Mouse (Mus musculus): Measurements from ENCODE around the gene Banp. TPM values are rescaled to one million over a fixed set of nuclear protein-coding genes. Genes with fewer than 3 reads are reported as not detected.
A peak's percentile ranks its signal among the peaks of the same experiment; 100 is the strongest.

Gene Banp
- polyA plus RNA-seq, 1 experiment from 2014 or later, result 53.0 TPM

GRCm38 (mm10) chr8:121932668-121933520 is 16.7 kb upstream of the Banp start:
- Histone ChIP-seq H3K4me3 (ENCODE audit: low read length) (no peak overlapping the region), H3K4me1 (replicated peaks; ENCODE audit: control insufficient read depth, insufficient read depth, low read length) (peaks cover 5% of the 10 kb centered on the region), H3K27me3 (ENCODE audit: control insufficient read depth, insufficient read depth, low read depth, low read length) (no peaks in the 10 kb centered on the region), H3K9ac (ENCODE audit: low read length) (no peak overlapping the region), H3K9me3 (ENCODE audit: control insufficient read depth, low read length) (no peaks in the 10 kb centered on the region), H3K27ac (ENCODE audit: low read length) (no peak overlapping the region), H3K4me2 (ENCODE audit: low read depth, low read length) (no peak overlapping the region), H3K36me3 (ENCODE audit: control insufficient read depth, insufficient read depth, low read length) (no peaks in the 10 kb centered on the region)
- 73% methylated on average over 14 of the region's 14 CpGs for WGBS
- no peak for ATAC-seq (ENCODE audit: low read depth)

DNA sequence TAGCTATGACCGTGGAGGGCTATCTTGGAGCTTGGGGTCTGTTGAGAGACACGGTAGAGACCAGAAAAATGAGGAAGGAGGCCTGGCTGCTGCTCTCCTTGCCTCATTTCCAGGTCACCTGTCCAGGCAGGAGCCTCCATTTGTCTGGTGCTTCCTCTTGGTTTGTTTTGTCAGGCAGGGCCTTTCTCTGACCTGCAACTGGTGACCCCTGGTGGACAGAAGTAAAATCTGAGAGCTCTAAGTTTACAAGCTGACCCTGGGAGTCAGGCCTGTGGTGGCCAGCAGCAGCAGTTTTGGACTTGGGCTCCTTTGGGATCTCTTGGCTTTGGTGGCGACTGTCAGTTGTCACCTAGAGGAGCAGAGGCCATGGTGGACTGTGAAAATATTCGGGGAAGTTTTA is 15.0 kb upstream of the Banp start:
- Histone ChIP-seq H3K36me3 (ENCODE audit: control insufficient read depth, insufficient read depth, low read length) (no peaks in the 10 kb centered on the region), H3K9ac (ENCODE audit: low read length) (no peak overlapping the region), H3K4me2 (ENCODE audit: low read depth, low read length) (no peak overlapping the region), H3K4me3 (ENCODE audit: low read length) (no peak overlapping the region), H3K9me3 (ENCODE audit: control insufficient read depth, low read length) (no peaks in the 10 kb centered on the region), H3K27me3 (ENCODE audit: control insufficient read depth, insufficient read depth, low read depth, low read length) (no peaks in the 10 kb centered on the region), H3K4me1 (replicated peaks; ENCODE audit: control insufficient read depth, insufficient read depth, low read length) (peaks cover 5% of the 10 kb centered on the region), H3K27ac (ENCODE audit: low read length) (no peak overlapping the region)
- ATAC-seq (ENCODE audit: low read depth), result 0 out of 2 replicates have a peak, but pooled peaks have one; percentile 3
- 33% methylated on average over 4 of the region's 4 CpGs for WGBS

- Histone ChIP-seq H3K9ac (ENCODE audit: low read length) (no peak overlapping the region; the same call in 1 of the 2 replicates), H3K27ac (ENCODE audit: low read length) (no peak overlapping the region; the same call in 1 of the 2 replicates)
- ATAC-seq (ENCODE audit: low read depth), result peak; percentile 29; the same call in 1 of the 2 replicates
Measured at GRCm38 (mm10) chr8:121934923-121935322, 14.6 kb upstream of the Banp start.

GRCm38 (mm10) chr8:121935341-121936294 is 13.9 kb upstream of the Banp start:
- no peak overlapping the region for H3K4me3 ChIP-seq (ENCODE audit: low read length)
- no peaks in the 10 kb centered on the region for H3K9me3 ChIP-seq (ENCODE audit: control insufficient read depth, low read length)
- WGBS, result 40% methylated on average over 12 of the region's 12 CpGs
- ATAC-seq (ENCODE audit: low read depth), result peak; percentile 52; the same call in 1 of the 2 replicates
- no peaks in the 10 kb centered on the region for H3K27me3 ChIP-seq (ENCODE audit: control insufficient read depth, insufficient read depth, low read depth, low read length)
- no peaks in the 10 kb centered on the region for H3K36me3 ChIP-seq (ENCODE audit: control insufficient read depth, insufficient read depth, low read length)
- no peak overlapping the region for H3K9ac ChIP-seq (ENCODE audit: low read length)
- H3K27ac ChIP-seq (ENCODE audit: low read length), result no peak overlapping the region; the same call in 1 of the 2 replicates
- H3K4me1 ChIP-seq (replicated peaks; ENCODE audit: control insufficient read depth, insufficient read depth, low read length), result peaks cover 5% of the 10 kb centered on the region
- no peak overlapping the region for H3K4me2 ChIP-seq (ENCODE audit: low read depth, low read length)

More at GRCm38 (mm10) chr8:121934923-121935322, 14.6 kb upstream of the Banp start:
- peaks cover 5% of the 10 kb centered on the region for H3K4me1 ChIP-seq (replicated peaks; ENCODE audit: control insufficient read depth, insufficient read depth, low read length)
- no peaks in the 10 kb centered on the region for H3K9me3 ChIP-seq (ENCODE audit: control insufficient read depth, low read length)
- H3K4me2 ChIP-seq (ENCODE audit: low read depth, low read length), result no peak overlapping the region
- no peaks in the 10 kb centered on the region for H3K36me3 ChIP-seq (ENCODE audit: control insufficient read depth, insufficient read depth, low read length)
- H3K27me3 ChIP-seq (ENCODE audit: control insufficient read depth, insufficient read depth, low read depth, low read length), result no peaks in the 10 kb centered on the region
- no peak overlapping the region for H3K4me3 ChIP-seq (ENCODE audit: low read length)

DNA sequence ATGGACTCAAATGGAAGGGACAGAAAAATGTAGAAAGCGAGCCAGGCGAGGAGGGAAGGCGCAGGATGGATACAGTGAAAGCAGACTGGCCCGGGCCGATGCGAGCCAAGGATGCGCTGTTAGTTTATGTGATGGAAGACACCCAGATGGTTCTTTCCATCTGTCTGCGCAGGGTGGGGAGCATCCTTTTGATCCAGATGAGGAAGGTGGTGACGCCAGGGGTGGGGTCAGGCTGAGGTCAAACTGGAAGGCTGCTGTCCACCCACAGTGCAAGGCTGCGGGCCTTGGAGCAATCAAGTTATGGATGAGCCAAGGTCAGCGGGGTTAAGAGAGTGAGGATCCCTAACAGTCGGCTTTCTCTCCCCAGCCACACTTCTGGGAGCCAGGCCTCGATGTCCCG is 13.2 kb upstream of the Banp start:
- no peak overlapping the region for H3K4me3 ChIP-seq (ENCODE audit: low read length)
- 43% methylated on average over 14 of the region's 14 CpGs for WGBS
- no peaks in the 10 kb centered on the region for H3K9me3 ChIP-seq (ENCODE audit: control insufficient read depth, low read length)
- no peaks in the 10 kb centered on the region for H3K36me3 ChIP-seq (ENCODE audit: control insufficient read depth, insufficient read depth, low read length)
- H3K9ac ChIP-seq (ENCODE audit: low read length), result no peak overlapping the region
- peaks cover 5% of the 10 kb centered on the region for H3K4me1 ChIP-seq (replicated peaks; ENCODE audit: control insufficient read depth, insufficient read depth, low read length)
- H3K4me2 ChIP-seq (ENCODE audit: low read depth, low read length), result no peak overlapping the region
- no peak for ATAC-seq (ENCODE audit: low read depth)
- no peaks in the 10 kb centered on the region for H3K27me3 ChIP-seq (ENCODE audit: control insufficient read depth, insufficient read depth, low read depth, low read length)
- H3K27ac ChIP-seq (ENCODE audit: low read length), result no peak overlapping the region

- H3K36me3 ChIP-seq (ENCODE audit: control insufficient read depth, insufficient read depth, low read length), result no peaks in the 10 kb centered on the region
- no peak overlapping the region for H3K9ac ChIP-seq (ENCODE audit: low read length)
- 76% methylated on average over 7 of the region's 7 CpGs for WGBS
- H3K4me2 ChIP-seq (ENCODE audit: low read depth, low read length), result no peak overlapping the region
- no peak for ATAC-seq (ENCODE audit: low read depth)
- no peaks in the 10 kb centered on the region for H3K9me3 ChIP-seq (ENCODE audit: control insufficient read depth, low read length)
- H3K27ac ChIP-seq (ENCODE audit: low read length), result no peak overlapping the region
- no peaks in the 10 kb centered on the region for H3K27me3 ChIP-seq (ENCODE audit: control insufficient read depth, insufficient read depth, low read depth, low read length)
- no peak overlapping the region for H3K4me3 ChIP-seq (ENCODE audit: low read length)
- H3K4me1 ChIP-seq (replicated peaks; ENCODE audit: control insufficient read depth, insufficient read depth, low read length), result peaks cover 5% of the 10 kb centered on the region
Measured at GRCm38 (mm10) chr8:121938732-121939131, 10.8 kb upstream of the Banp start.

DNA sequence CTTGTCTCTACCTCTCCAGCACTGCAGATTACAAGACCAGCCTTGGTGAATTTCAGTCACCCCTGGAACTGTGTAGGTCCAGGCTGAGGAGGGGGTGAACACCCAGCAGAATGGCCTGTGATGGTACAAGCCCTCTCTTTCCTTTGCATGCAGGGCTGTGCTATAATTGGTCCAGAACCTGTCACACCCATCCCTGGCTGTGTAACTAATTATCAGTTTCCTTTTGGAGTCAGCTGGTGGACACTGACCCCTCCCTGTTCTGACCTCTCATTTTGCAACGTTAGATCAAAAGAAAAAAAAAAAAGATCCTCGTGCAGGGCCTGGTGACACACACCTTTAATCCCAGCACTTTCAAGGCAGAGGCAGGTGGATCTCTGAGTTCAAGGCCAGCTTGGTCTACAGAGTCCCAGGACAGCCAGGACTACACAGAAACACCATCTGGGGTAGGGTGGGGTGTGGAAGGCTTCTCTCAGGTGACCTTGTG is 6.5 kb upstream of the Banp start:
- H3K4me3 ChIP-seq (ENCODE audit: low read length), result no peak overlapping the region
- ATAC-seq (ENCODE audit: low read depth), result no peak
- 15% methylated on average over 2 of the region's 2 CpGs for WGBS
- no peak overlapping the region for H3K4me2 ChIP-seq (ENCODE audit: low read depth, low read length)
- H3K9ac ChIP-seq (ENCODE audit: low read length), result no peak overlapping the region
- no peaks in the 10 kb centered on the region for H3K27me3 ChIP-seq (ENCODE audit: control insufficient read depth, insufficient read depth, low read depth, low read length)
- peaks cover 7% of the 10 kb centered on the region; the same call in 1 of the 2 replicates for H3K4me1 ChIP-seq (replicated peaks; ENCODE audit: control insufficient read depth, insufficient read depth, low read length)
- H3K9me3 ChIP-seq (ENCODE audit: control insufficient read depth, low read length), result no peaks in the 10 kb centered on the region
- H3K36me3 ChIP-seq (ENCODE audit: control insufficient read depth, insufficient read depth, low read length), result no peaks in the 10 kb centered on the region
- no peak overlapping the region for H3K27ac ChIP-seq (ENCODE audit: low read length)

- H3K4me3 ChIP-seq (ENCODE audit: low read length), result no peak overlapping the region
- no peak overlapping the region for H3K27ac ChIP-seq (ENCODE audit: low read length)
- H3K4me1 ChIP-seq (replicated peaks; ENCODE audit: control insufficient read depth, insufficient read depth, low read length), result peaks cover 13% of the 10 kb centered on the region; the same call in 1 of the 2 replicates
- no peaks in the 10 kb centered on the region for H3K27me3 ChIP-seq (ENCODE audit: control insufficient read depth, insufficient read depth, low read depth, low read length)
- no peaks in the 10 kb centered on the region for H3K36me3 ChIP-seq (ENCODE audit: control insufficient read depth, insufficient read depth, low read length)
- H3K9me3 ChIP-seq (ENCODE audit: control insufficient read depth, low read length), result no peaks in the 10 kb centered on the region
- no peak overlapping the region for H3K4me2 ChIP-seq (ENCODE audit: low read depth, low read length)
- H3K9ac ChIP-seq (ENCODE audit: low read length), result no peak overlapping the region
- 70% methylated on average over 8 of the region's 8 CpGs for WGBS
- ATAC-seq (ENCODE audit: low read depth), result no peak
Measured at GRCm38 (mm10) chr8:121943716-121944115, 5.8 kb upstream of the Banp start.

DNA sequence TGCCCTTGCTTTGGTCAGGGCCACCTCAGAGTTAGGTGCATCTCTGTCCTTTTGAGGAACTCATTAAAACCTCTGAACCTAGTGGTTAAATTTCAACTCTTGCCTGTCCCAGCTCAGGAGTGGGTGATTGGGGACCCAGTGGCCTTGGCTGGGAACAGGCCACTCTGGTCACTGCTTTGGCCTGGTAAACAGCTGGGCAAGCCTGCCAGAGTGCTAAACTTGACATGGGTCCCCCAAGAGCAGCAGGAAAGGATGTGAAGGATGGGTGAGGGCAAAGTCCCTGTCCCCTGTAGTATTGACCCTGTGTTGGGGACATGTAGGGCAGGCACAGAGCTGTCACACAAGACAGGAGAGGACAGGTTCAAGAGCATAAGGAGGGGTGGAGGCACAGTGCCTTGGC is 4.7 kb upstream of the Banp start, which contains the start of gene Car5a:
TSS of gene Car5a (minus strand) at position 74 of the 400 bp plus-strand sequence.
- no peaks in the 10 kb centered on the region for H3K9me3 ChIP-seq (ENCODE audit: control insufficient read depth, low read length)
- H3K27me3 ChIP-seq (ENCODE audit: control insufficient read depth, insufficient read depth, low read depth, low read length), result no peaks in the 10 kb centered on the region
- H3K36me3 ChIP-seq (ENCODE audit: control insufficient read depth, insufficient read depth, low read length), result no peaks in the 10 kb centered on the region
- H3K4me2 ChIP-seq (ENCODE audit: low read depth, low read length), result no peak within 1 kb of the TSS
- H3K27ac ChIP-seq (ENCODE audit: low read length), result no peak within 1 kb of the TSS
- ATAC-seq (ENCODE audit: low read depth), result no peak
- H3K9ac ChIP-seq (ENCODE audit: low read length), result no peak within 1 kb of the TSS
- peaks cover 20% of the 10 kb centered on the region; the same call in 1 of the 2 replicates for H3K4me1 ChIP-seq (replicated peaks; ENCODE audit: control insufficient read depth, insufficient read depth, low read length)
- no peak within 1 kb of the TSS for H3K4me3 ChIP-seq (ENCODE audit: low read length)
